Mouse (Mus musculus) neural tube, embryonic 10.5 days (tissue): ENCODE data around the gene Fam234a.
A peak's percentile ranks its signal among the peaks of the same experiment; 100 is the strongest.
"Not testable (repeated sequence)": the region's sequence is repeated elsewhere in the genome, so short reads cannot be mapped to it uniquely, and the experiment has no call there.

ENCODE experiments used
- DNase-seq: peaks from one replicate; pipeline ENCODE4 v3.0.0-alpha.2; 2017; ENCODE audit warnings: low spot score; ENCODE audit errors: extremely low spot score

Gene Fam234a

DNA sequence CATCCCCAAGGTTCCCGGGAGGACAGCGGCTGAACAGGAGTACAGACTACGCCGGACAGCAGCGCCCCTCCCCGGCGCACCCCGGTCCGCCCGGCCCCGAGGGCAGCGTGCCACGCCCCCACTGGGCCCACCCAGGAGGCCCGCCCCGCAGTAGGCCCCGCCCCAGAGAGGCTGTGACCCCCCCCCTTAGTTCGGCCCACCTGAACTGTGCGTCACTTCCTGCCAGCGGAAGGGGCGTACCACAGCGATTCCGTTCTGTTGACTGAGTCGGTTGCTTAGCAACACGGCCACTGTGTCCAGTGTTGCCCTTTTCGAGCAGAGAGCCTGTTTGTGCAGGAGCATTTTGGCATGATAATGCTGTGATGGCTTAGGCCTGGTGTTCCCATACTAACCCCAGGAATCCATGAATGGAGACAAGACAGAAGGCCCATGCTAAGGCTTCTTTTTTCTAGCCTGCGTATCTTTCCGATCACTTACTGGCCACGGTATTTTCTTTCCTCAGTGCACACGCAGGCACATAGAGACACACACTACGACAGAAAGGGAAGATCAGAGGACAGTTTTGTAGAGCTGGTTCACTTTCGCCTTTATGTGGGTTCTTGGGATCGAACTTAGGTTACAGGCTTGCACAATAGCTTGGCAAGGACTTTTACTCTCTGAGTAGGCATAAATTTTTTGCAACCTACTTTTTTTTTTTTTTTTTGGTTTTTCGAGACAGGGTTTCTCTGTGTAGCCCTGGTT, at the start of gene Fam234a:
Fam234a (minus strand) TSS at position 142 of the 741 bp plus-strand sequence.
- peak; percentile 97 for DNase-seq

DNA sequence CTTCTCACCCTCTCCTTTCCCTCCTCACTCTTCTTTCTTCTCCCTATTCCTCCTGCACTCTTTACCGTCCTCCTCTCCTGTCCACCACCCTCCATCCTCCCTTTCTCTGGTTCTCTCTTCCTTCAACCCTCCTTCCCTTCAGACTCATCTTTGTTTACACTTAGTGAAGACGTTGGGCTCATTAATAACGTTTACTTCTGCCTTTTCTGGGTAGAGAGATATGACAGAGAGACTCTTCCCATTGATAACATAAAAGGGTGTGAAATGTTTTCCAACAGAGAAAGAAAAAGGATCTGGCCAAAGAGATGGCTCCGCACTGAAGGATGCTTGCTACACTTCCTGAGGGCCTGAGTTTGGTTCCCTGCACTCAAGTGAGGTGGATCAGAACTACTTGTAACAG, 45.4 kb upstream of the Fam234a start:
- DNase-seq = no peak

DNA sequence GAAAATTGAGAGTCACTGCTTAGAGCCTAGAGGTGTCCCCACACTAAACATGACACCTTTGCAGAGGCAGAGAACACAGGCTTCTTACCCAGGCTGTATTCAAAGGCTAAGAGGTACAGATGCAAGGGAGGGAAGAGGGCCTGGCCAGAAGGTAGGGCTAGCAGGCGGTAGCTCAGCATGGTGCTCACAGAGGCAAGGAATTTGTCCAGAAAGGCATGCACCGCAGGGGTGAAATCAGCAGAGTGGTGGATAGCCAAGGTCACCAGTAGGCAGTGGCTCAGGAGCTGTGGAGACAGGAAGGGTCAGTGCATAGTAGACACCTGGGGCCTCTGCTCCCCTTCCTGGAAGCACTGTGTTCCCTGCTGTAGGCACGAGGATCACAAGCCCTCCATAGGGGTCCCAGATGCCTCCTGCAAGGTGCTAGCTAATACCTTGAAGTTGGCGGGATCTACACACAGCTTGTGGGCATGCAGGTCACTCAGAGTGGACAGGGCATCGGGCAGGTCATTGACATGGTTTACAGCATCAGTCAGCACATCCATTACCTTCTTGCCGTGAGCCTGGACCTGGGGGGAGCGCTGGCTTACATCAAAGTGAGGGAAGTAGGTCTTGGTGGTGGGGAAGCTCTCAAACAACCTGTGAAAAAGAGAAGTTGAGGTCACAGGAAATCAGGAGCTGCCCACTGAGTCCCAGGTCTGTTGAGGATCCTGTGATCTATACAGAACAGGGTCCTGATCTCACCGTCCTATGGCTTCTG, 42.3 kb upstream of the Fam234a start:
- no peak for DNase-seq

GRCm38 (mm10) chr17:26276711-26277110, 32.7 kb upstream of the Fam234a start:
- DNase-seq = peak; percentile 38

- DNase-seq = no peak
These were observed 31.9 kb upstream of the Fam234a start for GRCm38 (mm10) chr17:26275933-26276332.

DNA sequence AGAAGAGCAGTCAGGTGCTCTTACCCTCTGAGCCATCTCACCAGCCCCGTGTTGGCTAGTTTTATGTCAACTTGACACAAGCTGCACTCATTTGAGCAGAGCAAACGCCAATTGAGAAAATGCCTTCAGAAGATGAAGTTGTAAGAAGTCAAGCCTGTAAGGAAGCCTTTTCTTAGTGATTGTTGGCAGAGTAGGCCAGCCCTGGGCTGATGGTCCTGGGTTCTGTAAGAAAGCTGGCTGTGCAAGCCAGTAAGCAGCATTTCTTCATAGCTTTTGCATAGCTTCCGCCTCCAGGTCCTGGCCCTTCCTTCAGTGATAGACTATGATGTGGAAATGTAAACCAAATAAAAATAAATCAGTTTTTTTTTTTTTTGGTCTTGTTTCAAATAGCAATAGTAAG, 28.5 kb upstream of the Fam234a start:
- no peak for DNase-seq

DNA sequence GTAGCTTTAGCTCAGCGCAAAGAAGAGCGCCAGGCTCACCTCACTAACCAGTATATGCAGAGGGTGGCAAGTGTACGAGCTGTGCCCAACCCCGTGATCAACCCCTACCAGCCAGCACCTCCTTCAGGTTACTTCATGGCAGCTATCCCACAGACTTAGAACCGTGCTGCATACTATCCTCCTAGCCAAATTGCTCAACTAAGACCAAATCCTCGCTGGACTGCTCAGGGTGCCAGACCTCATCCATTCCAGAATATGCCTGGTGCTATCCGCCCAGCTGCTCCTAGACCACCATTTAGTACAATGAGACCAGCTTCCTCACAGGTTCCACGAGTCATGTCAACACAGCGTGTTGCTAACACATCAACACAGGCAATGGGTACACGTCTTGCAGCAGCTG, 25.5 kb upstream of the Fam234a start:
- DNase-seq = not testable (repeated sequence)

DNA sequence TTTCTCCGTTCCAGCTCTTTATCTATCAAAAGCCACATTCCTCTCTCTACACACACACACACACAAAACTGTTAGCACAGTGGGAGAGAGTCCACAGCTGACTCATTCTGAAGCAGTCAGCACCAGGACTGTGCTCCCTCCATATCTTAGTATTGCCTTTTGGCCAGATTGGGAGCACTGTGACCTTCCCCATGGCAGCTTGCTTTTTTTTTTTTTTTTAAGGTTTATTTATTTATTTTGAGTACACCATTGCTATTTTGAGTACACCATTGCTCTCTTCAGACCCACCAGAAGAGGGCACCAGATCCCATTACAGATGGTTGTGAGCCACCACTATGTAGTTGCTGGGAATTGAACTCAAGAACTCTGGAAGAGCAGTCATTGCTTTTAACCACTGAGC, 24.8 kb upstream of the Fam234a start:
- no peak for DNase-seq

DNA sequence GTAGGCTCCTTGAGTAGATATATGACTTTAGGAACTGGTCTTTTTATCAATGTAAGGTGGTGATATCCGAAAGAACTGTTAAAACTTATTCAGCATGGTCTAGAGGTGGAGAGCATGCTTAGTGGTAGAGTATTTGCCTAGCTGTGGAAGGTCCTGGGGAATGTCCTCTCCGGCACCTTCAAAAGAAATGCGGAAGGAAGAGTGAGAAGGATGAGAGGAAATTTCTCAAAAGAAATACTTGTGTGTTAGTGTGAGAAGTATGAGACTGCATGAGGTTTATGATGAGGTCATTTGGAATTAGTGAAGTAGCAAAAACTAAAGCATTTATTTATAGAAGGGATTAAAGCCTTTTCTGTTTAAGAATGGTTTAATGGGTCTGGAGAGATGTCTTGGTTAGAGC, 18.3 kb upstream of the Fam234a start:
- DNase-seq = no peak

DNA sequence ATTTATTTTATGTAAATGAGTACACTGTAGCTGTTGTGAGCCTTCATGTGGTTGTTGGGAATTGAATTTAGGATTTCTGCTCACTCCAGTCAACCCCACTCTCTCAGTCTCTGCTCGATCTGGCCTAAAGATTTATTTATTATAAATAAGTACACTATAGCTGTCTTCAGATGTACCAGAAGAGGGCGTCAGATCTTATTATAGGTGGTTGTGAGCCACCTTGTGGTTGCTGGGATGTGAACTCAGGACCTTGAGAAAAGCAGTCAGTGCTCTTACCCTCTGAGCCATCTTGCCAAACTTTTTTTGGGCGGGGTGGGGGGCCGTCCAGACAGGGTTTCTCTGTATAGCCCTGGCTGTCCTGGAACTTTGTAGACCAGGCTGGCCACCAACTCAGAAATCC, 17.8 kb upstream of the Fam234a start:
- DNase-seq = no peak

DNA sequence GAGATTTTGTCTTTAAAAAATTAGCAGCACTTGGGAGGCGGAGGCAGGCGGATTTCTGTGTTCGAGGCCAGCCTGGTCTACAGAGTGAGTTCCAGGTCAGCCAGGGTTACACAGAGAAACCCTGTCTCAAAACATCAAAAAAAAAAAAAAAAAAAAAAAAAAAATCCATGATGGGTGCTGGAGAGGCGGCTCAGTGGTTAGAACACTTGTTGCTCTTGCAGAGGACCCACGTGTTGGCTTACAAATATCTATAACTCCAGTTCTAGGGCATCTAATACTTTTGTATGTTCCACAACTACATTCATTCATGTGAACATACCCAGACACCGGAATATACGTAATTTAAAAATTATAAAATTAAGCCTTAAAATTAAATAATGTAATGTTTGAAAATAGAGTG, 11.3 kb upstream of the Fam234a start:
- DNase-seq = no peak

- no peak for DNase-seq
These were observed 9.4 kb upstream of the Fam234a start for GRCm38 (mm10) chr17:26253399-26253798.

GRCm38 (mm10) chr17:26252539-26253251, 8.7 kb upstream of the Fam234a start, which contains the start of gene Luc7l:
Gene Luc7l (plus strand): TSS chr17:26252896.
- DNase-seq = peak; percentile 97

DNA sequence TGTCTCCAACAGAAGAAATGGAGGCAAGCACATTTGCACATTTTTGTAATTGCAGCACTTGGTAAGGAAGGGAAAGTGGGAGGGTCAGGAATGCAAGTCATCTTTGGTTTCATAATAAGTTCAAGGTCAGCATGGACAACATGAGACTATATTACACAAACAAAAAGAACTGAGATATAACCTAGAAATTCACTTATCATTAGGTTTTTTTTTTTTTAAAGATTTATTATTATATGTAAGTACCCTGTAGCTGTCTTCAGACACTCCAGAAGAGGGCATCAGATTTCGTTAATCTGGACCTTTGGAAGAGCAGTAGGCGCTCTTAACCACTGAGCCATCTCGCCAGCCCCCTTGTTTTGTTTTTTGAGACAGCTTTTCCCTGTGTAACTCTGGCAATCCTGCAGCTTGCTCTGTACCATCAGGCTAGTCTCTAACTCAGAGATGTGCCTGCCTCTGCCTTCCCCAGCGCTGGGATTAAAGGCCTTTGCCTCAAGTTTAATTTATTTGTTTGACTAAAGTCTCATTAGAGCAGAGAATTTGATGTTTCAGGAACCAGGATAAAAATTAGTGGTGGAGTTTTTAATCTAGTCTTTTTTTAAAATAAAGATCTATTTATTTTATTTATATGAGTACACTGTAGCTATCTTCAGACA, 8.0 kb upstream of the Fam234a start:
- DNase-seq = no peak

DNA sequence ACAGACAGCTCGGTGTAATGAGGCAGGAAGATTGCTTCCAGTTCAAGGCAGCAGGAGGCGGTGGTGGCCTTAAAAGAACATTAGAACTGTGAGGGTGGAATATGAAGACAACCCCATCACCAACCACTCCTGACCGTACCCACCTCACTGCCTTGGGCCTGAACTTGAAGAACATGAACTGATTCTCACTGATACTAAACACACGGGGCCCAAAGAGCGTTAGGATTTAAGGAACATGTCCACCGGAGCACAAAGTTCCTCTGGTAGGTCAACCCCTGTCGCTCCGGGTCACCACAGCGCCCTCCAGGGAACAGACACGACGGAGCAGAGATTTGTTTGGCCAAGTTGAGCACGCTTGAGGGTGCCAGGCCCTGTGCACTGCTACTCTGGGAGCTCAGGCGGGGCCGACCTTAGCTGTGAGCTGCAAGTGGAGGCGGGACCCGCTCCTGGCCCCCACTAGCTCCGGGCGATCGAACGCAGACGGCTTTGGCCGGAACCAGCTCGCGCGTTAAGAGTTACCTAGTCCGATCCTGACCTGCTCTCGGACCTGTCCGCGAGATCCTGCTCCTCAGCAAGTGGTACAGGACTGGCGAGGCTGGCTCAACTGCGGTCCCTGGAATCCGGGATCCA, 456 bp downstream of the Fam234a start:
- no peak for DNase-seq

DNA sequence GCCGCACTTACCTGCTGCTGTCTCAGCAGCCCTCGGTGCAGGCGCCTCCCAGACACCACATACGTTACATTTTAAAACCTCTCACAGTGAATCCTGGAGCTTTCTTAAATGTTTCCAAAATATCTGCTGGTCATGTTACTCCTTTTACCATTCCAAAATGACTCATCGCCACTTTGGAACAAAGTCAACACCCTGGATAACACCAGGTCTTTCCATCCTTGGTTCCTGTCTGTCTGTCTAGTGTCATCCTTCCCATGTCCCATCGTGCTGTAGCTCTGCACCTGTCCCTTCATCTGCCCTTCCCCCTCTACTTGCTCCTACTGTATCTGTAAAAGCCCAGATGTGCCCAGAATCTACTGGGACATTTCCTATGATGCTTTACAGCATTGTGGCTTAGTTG, 3.1 kb downstream of the Fam234a start:
- DNase-seq = no peak

- DNase-seq = no peak
These were observed 3.8 kb downstream of the Fam234a start for GRCm38 (mm10) chr17:26240120-26240790.

DNA sequence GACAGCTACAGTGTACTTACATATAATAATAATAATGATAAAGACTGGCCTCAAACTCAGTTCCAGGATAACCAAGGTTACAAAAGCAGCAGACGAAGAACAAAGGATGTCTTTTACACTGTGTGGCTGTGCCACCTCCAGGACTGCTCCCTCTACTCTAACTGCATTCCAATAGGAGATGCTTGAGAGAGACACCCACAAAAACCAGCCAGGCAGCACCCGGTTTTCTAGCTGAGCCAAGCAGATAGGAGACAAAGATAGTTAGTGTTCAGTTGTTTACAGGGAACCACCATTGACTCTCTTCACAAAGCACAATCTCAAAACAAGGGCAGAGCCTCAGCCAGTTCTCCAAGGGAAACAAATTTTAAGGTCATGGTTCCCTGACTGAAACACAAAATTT, 4.5 kb downstream of the Fam234a start:
- no peak for DNase-seq

DNA sequence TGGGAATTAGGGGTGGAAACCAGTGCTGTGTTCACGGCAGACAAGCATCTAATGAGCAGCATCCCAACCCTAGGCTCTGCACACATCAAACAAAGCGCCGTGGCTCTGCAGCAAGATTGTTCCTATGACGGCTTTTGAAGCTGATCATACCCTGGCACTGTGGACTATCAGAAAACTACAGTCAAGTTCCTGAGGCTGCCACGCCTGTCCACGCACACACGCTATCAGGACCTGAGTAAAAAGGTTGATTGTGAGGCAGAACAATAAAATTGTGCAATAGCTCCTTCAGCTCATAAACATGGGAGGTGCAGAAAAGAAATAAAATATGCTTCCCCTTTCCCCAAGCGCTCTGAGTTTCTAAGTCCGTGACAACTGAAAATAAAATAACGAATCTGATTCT, 6.4 kb downstream of the Fam234a start:
- DNase-seq = no peak

DNA sequence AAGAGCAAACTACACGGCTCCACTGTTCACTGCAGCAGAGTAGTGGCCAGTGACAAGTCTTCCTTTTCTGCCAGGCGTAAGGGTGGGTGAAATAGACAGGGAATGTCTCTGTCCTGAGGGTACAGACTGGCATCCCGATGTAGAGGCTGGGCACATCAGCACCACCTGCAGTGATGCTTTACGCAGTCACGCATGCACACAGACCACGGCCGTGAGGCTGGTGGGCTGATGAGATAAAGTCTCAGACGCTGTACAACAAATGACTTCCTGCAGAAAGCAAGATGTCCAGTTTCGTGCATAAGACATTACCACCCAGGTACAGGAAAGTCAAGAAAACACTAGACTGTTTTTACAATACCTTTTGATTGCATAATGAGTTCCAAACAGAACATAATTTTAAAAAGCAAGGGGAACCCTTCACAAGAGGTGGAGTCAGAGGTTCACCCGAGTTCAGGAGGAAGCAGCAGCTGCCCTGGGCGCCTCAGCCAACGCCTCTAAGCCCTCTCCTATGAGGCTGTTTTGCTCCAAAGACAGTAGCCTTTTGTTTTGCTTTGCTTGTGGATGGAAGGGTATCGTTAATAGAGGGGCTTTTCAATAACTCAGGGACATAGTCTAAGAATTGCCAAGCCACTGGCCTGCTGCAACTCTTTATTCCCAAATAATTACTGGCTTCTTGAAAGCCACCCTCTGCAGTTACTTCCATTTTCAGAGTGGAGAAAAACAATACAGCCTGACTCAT, 8.8 kb downstream of the Fam234a start:
- DNase-seq = no peak
